Mouse (Mus musculus) v-Abl transformed pro-B cells (cell line): Measurements from ENCODE around the gene Nckap5l.

ENCODE experiments used
- in situ Hi-C, 2 experiments: fragments of 400-800 bp; cut with MboI; formaldehyde crosslinking; loops; one replicate each; pipeline ENCODE4 v1.15.1; 2025; ENCODE audit not compliant: unreplicated experiment in 2 of 2

Nckap5l gene

DNA sequence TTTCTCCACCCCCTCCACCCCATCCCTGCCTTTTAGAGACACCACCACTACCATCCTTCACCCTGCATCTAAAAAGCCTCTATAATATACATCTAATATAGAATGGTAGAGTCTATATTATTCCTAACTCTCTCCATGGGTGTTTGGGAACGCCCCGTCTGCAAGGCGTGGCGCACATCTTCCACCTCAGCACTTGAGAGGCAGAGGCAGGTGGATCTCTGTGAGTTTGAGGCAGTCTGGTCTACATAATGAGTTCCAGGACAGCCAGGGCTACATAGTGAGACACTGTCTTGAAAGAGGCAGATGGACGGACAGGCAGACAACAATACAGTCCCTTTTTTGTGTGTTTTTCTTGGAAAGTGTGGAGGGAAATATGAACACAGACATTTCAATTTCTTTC is 82.5 kb downstream of the Nckap5l start:
- in situ Hi-C loops, result no loop called here

DNA sequence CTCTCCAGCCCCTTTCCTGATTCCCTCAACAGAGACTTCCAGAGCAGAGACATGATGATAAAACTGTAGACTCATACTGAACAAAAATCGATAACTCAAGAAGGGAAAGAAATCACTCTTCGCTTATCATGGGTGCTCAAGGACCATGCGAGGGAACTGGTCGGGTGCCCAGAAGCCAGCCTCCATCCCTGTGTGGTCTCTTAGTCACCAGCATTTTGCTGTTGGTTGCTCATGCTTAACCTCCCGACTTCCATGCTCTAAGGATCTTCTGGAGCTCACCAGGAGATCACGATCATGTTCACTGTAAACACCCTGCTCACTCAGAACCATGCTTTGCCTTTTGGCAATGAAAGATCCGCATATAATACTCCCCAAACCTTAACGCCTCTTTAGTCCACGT is 84.8 kb downstream of the Nckap5l start:
- in situ Hi-C loops, result loop anchor here in 1 of 2 experiments (5.0 kb wide), 1 partner anchor 45 kb away; no protein-coding TSS in a partner anchor
